Mouse (Mus musculus): Measurements from ENCODE around the gene Zfp503. TPM values are rescaled to one million over a fixed set of nuclear protein-coding genes. Genes with fewer than 3 reads are reported as not detected.

The Zfp503 gene
- polyA plus RNA-seq, 1 experiment, result 1.3 TPM

- TF ChIP-seq FLI1 (IDR thresholded peaks at IDR 0.05; ENCODE audit: low read length) (no peak), GATA1 (IDR thresholded peaks at IDR 0.05; ENCODE audit: borderline replicate concordance, low read length) (no peak)
- peaks cover 36% of the 10 kb centered on the region for H3K4me1 ChIP-seq
- H3K4me3 ChIP-seq (replicated peaks), result peak overlapping the region; percentile 86
Observed at GRCm38 (mm10) chr14:21994061-21994990, 4.9 kb upstream of the Zfp503 start.

GRCm38 (mm10) chr14:21993251-21994060, 4.1 kb upstream of the Zfp503 start:
- 0 out of 2 replicates have a peak, but pooled peaks cover 6% of the 10 kb centered on the region for H3K9me3 ChIP-seq
- H3K4me3 ChIP-seq (replicated peaks), result peak overlapping the region; percentile 78
- peaks cover 79% of the 10 kb centered on the region for H3K27me3 ChIP-seq (replicated peaks)
- TF ChIP-seq FLI1 (IDR thresholded peaks at IDR 0.05; ENCODE audit: low read length) (no peak), GATA1 (IDR thresholded peaks at IDR 0.05; ENCODE audit: borderline replicate concordance, low read length) (no peak)
- peaks cover 44% of the 10 kb centered on the region for H3K4me1 ChIP-seq
- H3K36me3 ChIP-seq (replicated peaks; ENCODE audit: low read length), result no peaks in the 10 kb centered on the region

More at GRCm38 (mm10) chr14:21994061-21994990, 4.9 kb upstream of the Zfp503 start:
- 0 out of 2 replicates have a peak, but pooled peaks cover 6% of the 10 kb centered on the region for H3K9me3 ChIP-seq
- H3K36me3 ChIP-seq (replicated peaks; ENCODE audit: low read length), result no peaks in the 10 kb centered on the region
- H3K27me3 ChIP-seq (replicated peaks), result peaks cover 70% of the 10 kb centered on the region

- no peak overlapping the region for H3K4me3 ChIP-seq (replicated peaks)
- TF ChIP-seq FLI1 (IDR thresholded peaks at IDR 0.05; ENCODE audit: low read length) (no peak), GATA1 (IDR thresholded peaks at IDR 0.05; ENCODE audit: borderline replicate concordance, low read length) (no peak)
- H3K36me3 ChIP-seq (replicated peaks; ENCODE audit: low read length), result no peaks in the 10 kb centered on the region
- 0 out of 2 replicates have a peak, but pooled peaks cover 6% of the 10 kb centered on the region for H3K9me3 ChIP-seq
- H3K27me3 ChIP-seq (replicated peaks), result peaks cover 88% of the 10 kb centered on the region
- H3K4me1 ChIP-seq, result peaks cover 55% of the 10 kb centered on the region
Observed at GRCm38 (mm10) chr14:21992321-21992885, 3.0 kb upstream of the Zfp503 start.

GRCm38 (mm10) chr14:21991856-21992255, 2.5 kb upstream of the Zfp503 start:
- Histone ChIP-seq H3K9me3 (0 out of 2 replicates have a peak, but pooled peaks cover 6% of the 10 kb centered on the region), H3K27me3 (replicated peaks) (peaks cover 92% of the 10 kb centered on the region), H3K36me3 (replicated peaks; ENCODE audit: low read length) (no peaks in the 10 kb centered on the region), H3K4me1 (peaks cover 60% of the 10 kb centered on the region), H3K4me3 (replicated peaks) (no peak overlapping the region)
- TF ChIP-seq FLI1 (IDR thresholded peaks at IDR 0.05; ENCODE audit: low read length), result no peak
- TF ChIP-seq GATA1 (IDR thresholded peaks at IDR 0.05; ENCODE audit: borderline replicate concordance, low read length), result no peak

GRCm38 (mm10) chr14:21991251-21991780, 1.9 kb upstream of the Zfp503 start:
- Histone ChIP-seq H3K4me1 (peaks cover 63% of the 10 kb centered on the region), H3K27me3 (replicated peaks) (peaks cover 93% of the 10 kb centered on the region), H3K4me3 (replicated peaks) (no peak overlapping the region), H3K9me3 (0 out of 2 replicates have a peak, but pooled peaks cover 6% of the 10 kb centered on the region), H3K36me3 (replicated peaks; ENCODE audit: low read length) (no peaks in the 10 kb centered on the region)
- TF ChIP-seq GATA1 (IDR thresholded peaks at IDR 0.05; ENCODE audit: borderline replicate concordance, low read length) (no peak), FLI1 (IDR thresholded peaks at IDR 0.05; ENCODE audit: low read length) (no peak)

GRCm38 (mm10) chr14:21990321-21991021, 1.1 kb upstream of the Zfp503 start:
- H3K4me3 ChIP-seq (replicated peaks), result no peak overlapping the region
- 0 out of 2 replicates have a peak, but pooled peaks cover 7% of the 10 kb centered on the region for H3K9me3 ChIP-seq
- TF ChIP-seq FLI1 (IDR thresholded peaks at IDR 0.05; ENCODE audit: low read length) (no peak), GATA1 (IDR thresholded peaks at IDR 0.05; ENCODE audit: borderline replicate concordance, low read length) (no peak)
- H3K36me3 ChIP-seq (replicated peaks; ENCODE audit: low read length), result no peaks in the 10 kb centered on the region
- H3K4me1 ChIP-seq, result peaks cover 63% of the 10 kb centered on the region
- peaks cover 95% of the 10 kb centered on the region for H3K27me3 ChIP-seq (replicated peaks)

- Histone ChIP-seq H3K4me1 (peaks cover 55% of the 10 kb centered on the region), H3K9me3 (0 out of 2 replicates have a peak, but pooled peaks cover 15% of the 10 kb centered on the region), H3K27me3 (replicated peaks) (peaks cover 91% of the 10 kb centered on the region), H3K4me3 (replicated peaks) (peak overlapping the region; percentile 92), H3K36me3 (replicated peaks; ENCODE audit: low read length) (no peaks in the 10 kb centered on the region)
- TF ChIP-seq FLI1 (IDR thresholded peaks at IDR 0.05; ENCODE audit: low read length), result no peak
- no peak for TF ChIP-seq GATA1 (IDR thresholded peaks at IDR 0.05; ENCODE audit: borderline replicate concordance, low read length)
Observed at GRCm38 (mm10) chr14:21988577-21989290, 667 bp downstream of the Zfp503 start.

All from megakaryocyte, embryonic 14.5 days (primary cell).